Mouse (Mus musculus): ENCODE data around the gene Trim3. TPM values are rescaled to one million over a fixed set of nuclear protein-coding genes. Genes with fewer than 3 reads are reported as not detected.

Trim3 gene
- polyA plus RNA-seq (2012; rRNA removed; ENCODE audit: low replicate concordance): 13.5 and 19.7 TPM in 2 replicates

GRCm38 (mm10) chr7:105633127-105633800, at the start of gene Trim3:
Trim3 (minus strand) TSS chr7:105633571.

DNA sequence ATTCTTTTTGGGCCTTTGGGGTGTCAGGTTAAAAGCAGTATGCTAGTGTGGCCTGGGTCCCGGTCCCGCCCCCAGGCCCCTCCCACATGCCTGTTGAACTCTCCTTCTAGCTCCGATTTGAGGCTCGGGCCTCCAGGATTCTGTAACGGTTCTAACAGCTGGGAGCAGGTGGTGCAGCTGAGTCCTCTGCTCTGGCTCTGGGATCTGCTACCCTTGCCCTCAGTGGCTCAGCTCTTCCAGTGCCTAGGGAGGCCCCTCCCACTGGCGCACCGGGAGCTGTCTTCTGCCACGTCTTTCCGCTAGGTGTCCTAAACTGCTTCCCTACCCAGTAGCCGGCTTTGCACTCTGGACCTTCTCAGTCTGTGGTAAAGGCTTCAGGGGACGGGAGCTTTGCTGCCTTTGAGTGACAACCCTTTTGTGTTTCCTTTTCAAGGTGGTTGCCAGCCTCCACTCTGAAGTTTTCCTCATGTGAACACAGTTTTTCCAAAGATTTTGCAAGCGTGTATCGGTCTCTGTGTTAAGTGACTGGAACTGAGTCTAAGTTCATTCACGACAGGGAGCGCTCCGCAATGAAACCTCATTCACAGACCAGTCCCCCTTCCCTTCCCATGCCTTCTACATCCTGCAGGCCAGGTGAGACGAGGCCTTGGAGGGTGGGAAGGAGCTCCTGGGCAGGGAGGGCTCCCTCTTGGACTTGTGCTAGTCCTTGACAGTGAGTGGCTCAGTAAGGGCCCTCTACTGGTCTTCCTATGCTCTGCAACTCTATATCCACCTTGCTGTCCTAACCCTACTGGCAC, 17.5 kb upstream of the Trim3 start, which contains the start of gene Dnhd1:
TSS of gene Dnhd1 (plus strand) at position 189 of the 797 bp plus-strand sequence.

GRCm38 (mm10) chr7:105640233-105640893, 7.0 kb upstream of the Trim3 start, which contains the start of the genes Arfip2 and Gm45799:
Arfip2 (minus strand) TSS chr7:105640416.
Gm45799 (plus strand) TSS chr7:105640552.

GRCm38 (mm10) chr7:105639756-105640155, 6.4 kb upstream of the Trim3 start, which contains the start of gene Timm10b:
Timm10b (plus strand) TSS chr7:105640056.

DNA sequence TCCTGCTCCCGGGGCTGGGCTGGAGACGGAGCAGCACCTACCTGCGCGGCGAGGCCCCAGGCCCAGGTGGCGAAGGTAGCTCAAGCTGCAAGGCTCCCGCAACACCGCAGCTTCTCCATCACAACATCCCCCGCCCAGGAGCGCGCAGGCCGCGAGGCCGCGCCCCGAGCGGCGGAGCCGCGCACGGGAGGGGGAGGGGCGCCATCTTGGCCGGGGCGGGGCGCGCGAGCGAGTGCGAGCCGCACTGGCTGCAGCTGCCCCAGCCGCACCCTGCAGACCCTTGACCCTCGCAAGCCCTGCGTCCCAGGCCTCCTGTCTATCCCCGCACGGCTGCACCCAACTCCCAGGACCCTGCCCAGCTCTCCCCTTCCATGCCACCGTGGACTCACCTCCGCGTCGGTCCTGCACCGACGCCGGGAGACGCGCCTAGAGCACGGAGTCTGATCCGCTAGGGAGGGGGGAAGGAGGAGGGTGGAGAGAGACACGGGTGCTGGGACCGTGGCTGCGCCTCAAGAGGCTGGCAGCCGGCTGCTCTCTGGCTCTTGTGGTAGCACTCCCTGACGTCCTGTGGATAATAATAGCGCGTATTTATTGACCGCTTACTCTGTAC, 52.2 kb downstream of the Trim3 start, which contains the start of gene Apbb1:
TSS of gene Apbb1 (minus strand) at position 560 of the 610 bp plus-strand sequence.

Other genes starting within 250 kb of the Trim3 start
- 67.5 and 94.3 TPM in 2 replicates for gene Fam160a2, start 233.5 kb downstream of the Trim3 start, polyA plus RNA-seq (2012; rRNA removed; ENCODE audit: low replicate concordance)
- gene Cnga4, start 229.0 kb downstream of the Trim3 start, polyA plus RNA-seq (2012; rRNA removed; ENCODE audit: low replicate concordance): 0.05 and 0.34 TPM in 2 replicates
- gene Cckbr, start 207.8 kb downstream of the Trim3 start, polyA plus RNA-seq (2012; rRNA removed; ENCODE audit: low replicate concordance): 0.09 and 0.18 TPM in 2 replicates
- 22.7 and 38.6 TPM in 2 replicates for gene Cavin3, start 151.3 kb downstream of the Trim3 start, polyA plus RNA-seq (2012; rRNA removed; ENCODE audit: low replicate concordance)
- gene Smpd1, start 79.2 kb downstream of the Trim3 start, polyA plus RNA-seq (2012; rRNA removed; ENCODE audit: low replicate concordance): 11.4 and 16.6 TPM in 2 replicates
- 17.9 and 21.9 TPM in 2 replicates for gene Apbb1, start 51.9 kb downstream of the Trim3 start, polyA plus RNA-seq (2012; rRNA removed; ENCODE audit: low replicate concordance)
- gene Hpx, start 33.4 kb downstream of the Trim3 start, polyA plus RNA-seq (2012; rRNA removed; ENCODE audit: low replicate concordance): 0.15 and 0.50 TPM in 2 replicates
- 87.5 and 178 TPM in 2 replicates for gene Timm10b, start 6.5 kb upstream of the Trim3 start, polyA plus RNA-seq (2012; rRNA removed; ENCODE audit: low replicate concordance)
- 39.4 and 72.4 TPM in 2 replicates for gene Arfip2, start 6.8 kb upstream of the Trim3 start, polyA plus RNA-seq (2012; rRNA removed; ENCODE audit: low replicate concordance)
- gene Gm45799, start 7.0 kb upstream of the Trim3 start, polyA plus RNA-seq (2012; rRNA removed; ENCODE audit: low replicate concordance): 359 and 495 TPM in 2 replicates
- 0.39 and 0.41 TPM in 2 replicates for gene Dnhd1, start 17.3 kb upstream of the Trim3 start, polyA plus RNA-seq (2012; rRNA removed; ENCODE audit: low replicate concordance)
- 40.4 and 43.6 TPM in 2 replicates for gene Ilk, start 103.0 kb upstream of the Trim3 start, polyA plus RNA-seq (2012; rRNA removed; ENCODE audit: low replicate concordance)
- 2.2 and 3.2 TPM in 2 replicates for gene Rrp8, start 103.8 kb upstream of the Trim3 start, polyA plus RNA-seq (2012; rRNA removed; ENCODE audit: low replicate concordance)
- gene Taf10, start 110.8 kb upstream of the Trim3 start, polyA plus RNA-seq (2012; rRNA removed; ENCODE audit: low replicate concordance): 472 and 915 TPM in 2 replicates
- gene Tpp1, start 118.7 kb upstream of the Trim3 start, polyA plus RNA-seq (2012; rRNA removed; ENCODE audit: low replicate concordance): 41.0 and 106 TPM in 2 replicates
- 2.5 and 3.3 TPM in 2 replicates for gene Dchs1, start 154.1 kb upstream of the Trim3 start, polyA plus RNA-seq (2012; rRNA removed; ENCODE audit: low replicate concordance)
- gene Mrpl17, start 177.5 kb upstream of the Trim3 start, polyA plus RNA-seq (2012; rRNA removed; ENCODE audit: low replicate concordance): 80.0 and 139 TPM in 2 replicates

All from duodenum, adult 2 months (tissue).